Mouse (Mus musculus): ENCODE results near the gene Tmc5. TPM values are rescaled to one million over a fixed set of nuclear protein-coding genes. Genes with fewer than 3 reads are reported as not detected.

Tmc5 gene
- polyA plus RNA-seq, 1 experiment from 2014 or later = 0.08 TPM

DNA sequence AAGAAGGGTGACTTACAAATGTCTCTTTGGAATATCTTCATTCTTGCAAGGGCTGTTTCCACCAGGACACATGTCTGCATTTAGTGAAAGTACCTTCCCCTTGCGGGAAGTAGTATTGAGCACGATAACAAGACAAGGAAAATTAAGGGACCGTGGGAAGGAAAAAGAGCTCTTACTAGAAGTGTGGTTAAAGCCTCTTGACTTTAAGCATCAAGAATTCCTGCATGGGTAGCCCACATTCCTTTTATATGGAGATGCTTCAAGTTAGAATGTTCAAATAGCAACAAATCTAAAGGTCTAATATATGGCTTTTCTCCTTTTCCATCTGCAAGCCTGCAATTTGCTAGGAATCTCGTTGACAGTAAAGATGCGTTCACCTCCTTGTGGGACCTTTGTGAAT lies 109.4 kb downstream of the Tmc5 start:
- Histone ChIP-seq H3K9ac (ENCODE audit: low read depth, low read length) (no peak overlapping the region), H3K9me3 (ENCODE audit: control insufficient read depth, low read length) (no peaks in the 10 kb centered on the region), H3K36me3 (ENCODE audit: control insufficient read depth, insufficient read depth, low read length) (no peaks in the 10 kb centered on the region), H3K4me3 (ENCODE audit: low read depth, low read length) (no peak overlapping the region), H3K27ac (ENCODE audit: low read depth, low read length) (no peak overlapping the region), H3K4me1 (replicated peaks; ENCODE audit: control insufficient read depth, insufficient read depth, low read length) (0 out of 2 replicates have a peak, but pooled peaks cover 2% of the 10 kb centered on the region), H3K27me3 (ENCODE audit: control insufficient read depth, insufficient read depth, low read length) (no peaks in the 10 kb centered on the region), H3K4me2 (replicated peaks; ENCODE audit: low read depth, low read length) (no peak overlapping the region)
- ATAC-seq (ENCODE audit: low FRiP score) = no peak
- DNase-seq (ENCODE audit: low spot score) = no peak
- WGBS = 95% methylated on average over 5 of the region's 5 CpGs

- Histone ChIP-seq H3K27ac (ENCODE audit: low read depth, low read length) (no peak overlapping the region), H3K4me3 (ENCODE audit: low read depth, low read length) (no peak overlapping the region), H3K9ac (ENCODE audit: low read depth, low read length) (no peak overlapping the region), H3K36me3 (ENCODE audit: control insufficient read depth, insufficient read depth, low read length) (no peaks in the 10 kb centered on the region), H3K4me1 (replicated peaks; ENCODE audit: control insufficient read depth, insufficient read depth, low read length) (0 out of 2 replicates have a peak, but pooled peaks cover 2% of the 10 kb centered on the region), H3K4me2 (replicated peaks; ENCODE audit: low read depth, low read length) (no peak overlapping the region), H3K27me3 (ENCODE audit: control insufficient read depth, insufficient read depth, low read length) (no peaks in the 10 kb centered on the region), H3K9me3 (ENCODE audit: control insufficient read depth, low read length) (no peaks in the 10 kb centered on the region)
- WGBS = 78% methylated on average over 2 of the region's 2 CpGs
- DNase-seq (ENCODE audit: low spot score) = no peak
- ATAC-seq (ENCODE audit: low FRiP score) = no peak
These were observed 110.1 kb downstream of the Tmc5 start for GRCm38 (mm10) chr7:118707216-118707615.

DNA sequence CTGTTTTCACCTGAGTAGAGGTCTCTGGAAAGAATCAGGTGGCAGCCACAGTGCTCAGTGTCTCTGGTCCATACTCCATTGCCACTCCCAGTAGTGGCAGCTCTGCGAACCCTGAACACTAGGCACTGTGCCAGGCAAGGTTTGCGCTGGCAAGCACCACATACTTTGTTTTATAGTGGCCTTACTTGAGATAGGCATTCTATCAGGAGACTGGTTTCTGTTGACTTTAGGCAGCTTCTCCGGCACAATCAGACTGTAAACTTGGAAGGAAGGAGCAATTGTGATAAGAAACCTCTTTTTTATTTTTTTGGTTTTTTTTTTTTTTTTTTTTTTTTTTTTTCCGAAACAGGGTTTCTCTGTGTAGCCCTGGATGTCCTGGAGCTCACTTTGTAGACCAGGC lies 110.9 kb downstream of the Tmc5 start:
- DNase-seq (ENCODE audit: low spot score) (no peak), ATAC-seq (ENCODE audit: low FRiP score) (no peak)

GRCm38 (mm10) chr7:118710776-118711175 lies 113.7 kb downstream of the Tmc5 start:
- WGBS = 67% methylated on average over 5 of the region's 5 CpGs
- H3K4me2 ChIP-seq (replicated peaks; ENCODE audit: low read depth, low read length) = no peak overlapping the region
- DNase-seq (ENCODE audit: low spot score) = no peak

More for the DNA sequence above, 110.9 kb downstream of the Tmc5 start:
- H3K4me3 ChIP-seq (ENCODE audit: low read depth, low read length) = no peak overlapping the region
- 0 out of 2 replicates have a peak, but pooled peaks cover 2% of the 10 kb centered on the region for H3K4me1 ChIP-seq (replicated peaks; ENCODE audit: control insufficient read depth, insufficient read depth, low read length)
- no peaks in the 10 kb centered on the region for H3K9me3 ChIP-seq (ENCODE audit: control insufficient read depth, low read length)
- 94% methylated on average over 4 of the region's 4 CpGs for WGBS
- H3K27me3 ChIP-seq (ENCODE audit: control insufficient read depth, insufficient read depth, low read length) = no peaks in the 10 kb centered on the region
- no peaks in the 10 kb centered on the region for H3K36me3 ChIP-seq (ENCODE audit: control insufficient read depth, insufficient read depth, low read length)
- H3K4me2 ChIP-seq (replicated peaks; ENCODE audit: low read depth, low read length) = no peak overlapping the region
- no peak overlapping the region for H3K9ac ChIP-seq (ENCODE audit: low read depth, low read length)
- no peak overlapping the region for H3K27ac ChIP-seq (ENCODE audit: low read depth, low read length)

GRCm38 (mm10) chr7:118712228-118713173 lies 115.4 kb downstream of the Tmc5 start, which contains the start of gene Ccp110:
TSS of gene Ccp110 (plus strand) at chr7:118712552.
- ATAC-seq (ENCODE audit: low FRiP score) (peak; percentile 97), DNase-seq (ENCODE audit: low spot score) (peak; percentile 97)
- Histone ChIP-seq H3K4me3 (ENCODE audit: low read depth, low read length) (peak within 1 kb of the TSS; percentile 78), H3K9ac (ENCODE audit: low read depth, low read length) (peak within 1 kb of the TSS; percentile 74), H3K9me3 (ENCODE audit: control insufficient read depth, low read length) (no peaks in the 10 kb centered on the region), H3K36me3 (ENCODE audit: control insufficient read depth, insufficient read depth, low read length) (no peaks in the 10 kb centered on the region), H3K27ac (ENCODE audit: low read depth, low read length) (peak within 1 kb of the TSS; percentile 54), H3K4me2 (replicated peaks; ENCODE audit: low read depth, low read length) (peak within 1 kb of the TSS; percentile 60), H3K4me1 (replicated peaks; ENCODE audit: control insufficient read depth, insufficient read depth, low read length) (no peaks in the 10 kb centered on the region), H3K27me3 (ENCODE audit: control insufficient read depth, insufficient read depth, low read length) (no peaks in the 10 kb centered on the region)
- 1% methylated on average over 48 of the region's 48 CpGs for WGBS

More at GRCm38 (mm10) chr7:118710776-118711175, 113.7 kb downstream of the Tmc5 start:
- Histone ChIP-seq H3K4me1 (replicated peaks; ENCODE audit: control insufficient read depth, insufficient read depth, low read length) (no peaks in the 10 kb centered on the region), H3K36me3 (ENCODE audit: control insufficient read depth, insufficient read depth, low read length) (no peaks in the 10 kb centered on the region), H3K27ac (ENCODE audit: low read depth, low read length) (no peak overlapping the region), H3K9ac (ENCODE audit: low read depth, low read length) (no peak overlapping the region), H3K27me3 (ENCODE audit: control insufficient read depth, insufficient read depth, low read length) (no peaks in the 10 kb centered on the region), H3K4me3 (ENCODE audit: low read depth, low read length) (no peak overlapping the region), H3K9me3 (ENCODE audit: control insufficient read depth, low read length) (no peaks in the 10 kb centered on the region)
- no peak for ATAC-seq (ENCODE audit: low FRiP score)

- Histone ChIP-seq H3K27ac (ENCODE audit: low read depth, low read length) (no peak overlapping the region), H3K27me3 (ENCODE audit: control insufficient read depth, insufficient read depth, low read length) (no peaks in the 10 kb centered on the region), H3K4me3 (ENCODE audit: low read depth, low read length) (no peak overlapping the region), H3K9ac (ENCODE audit: low read depth, low read length) (no peak overlapping the region), H3K4me1 (replicated peaks; ENCODE audit: control insufficient read depth, insufficient read depth, low read length) (no peaks in the 10 kb centered on the region), H3K4me2 (replicated peaks; ENCODE audit: low read depth, low read length) (no peak overlapping the region), H3K9me3 (ENCODE audit: control insufficient read depth, low read length) (no peaks in the 10 kb centered on the region), H3K36me3 (ENCODE audit: control insufficient read depth, insufficient read depth, low read length) (no peaks in the 10 kb centered on the region)
- no peak for ATAC-seq (ENCODE audit: low FRiP score)
- DNase-seq (ENCODE audit: low spot score) = no peak
- WGBS = 88% methylated on average over 1 of the region's 1 CpGs
These were observed 117.8 kb downstream of the Tmc5 start for GRCm38 (mm10) chr7:118714873-118715272.

DNA sequence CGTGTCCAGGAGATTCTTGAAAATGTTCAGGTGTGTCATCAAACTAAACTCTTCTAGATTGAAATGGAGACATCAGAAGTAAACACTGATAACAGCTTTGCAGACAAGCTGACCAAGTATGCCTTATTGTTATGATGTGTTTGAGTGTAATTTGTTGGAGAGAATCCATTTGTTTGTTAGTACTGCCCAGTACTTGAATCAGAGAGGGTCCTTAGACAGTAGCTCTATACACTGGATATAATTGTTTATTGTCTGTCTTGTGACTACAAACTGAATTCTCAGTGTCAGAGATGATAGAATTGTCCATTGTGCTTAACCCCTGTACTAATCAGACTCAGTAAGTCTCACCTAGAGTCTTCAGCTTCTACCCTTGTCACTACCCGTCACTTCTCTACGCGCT lies 121.0 kb downstream of the Tmc5 start:
- no peak overlapping the region for H3K27ac ChIP-seq (ENCODE audit: low read depth, low read length)
- peaks cover 6% of the 10 kb centered on the region for H3K36me3 ChIP-seq (ENCODE audit: control insufficient read depth, insufficient read depth, low read length)
- no peak overlapping the region for H3K9ac ChIP-seq (ENCODE audit: low read depth, low read length)
- no peak overlapping the region for H3K4me2 ChIP-seq (replicated peaks; ENCODE audit: low read depth, low read length)
- H3K4me1 ChIP-seq (replicated peaks; ENCODE audit: control insufficient read depth, insufficient read depth, low read length) = no peaks in the 10 kb centered on the region
- 96% methylated on average over 4 of the region's 4 CpGs for WGBS
- H3K4me3 ChIP-seq (ENCODE audit: low read depth, low read length) = no peak overlapping the region
- H3K27me3 ChIP-seq (ENCODE audit: control insufficient read depth, insufficient read depth, low read length) = no peaks in the 10 kb centered on the region
- H3K9me3 ChIP-seq (ENCODE audit: control insufficient read depth, low read length) = no peaks in the 10 kb centered on the region
- no peak for DNase-seq (ENCODE audit: low spot score)
- no peak for ATAC-seq (ENCODE audit: low FRiP score)

DNA sequence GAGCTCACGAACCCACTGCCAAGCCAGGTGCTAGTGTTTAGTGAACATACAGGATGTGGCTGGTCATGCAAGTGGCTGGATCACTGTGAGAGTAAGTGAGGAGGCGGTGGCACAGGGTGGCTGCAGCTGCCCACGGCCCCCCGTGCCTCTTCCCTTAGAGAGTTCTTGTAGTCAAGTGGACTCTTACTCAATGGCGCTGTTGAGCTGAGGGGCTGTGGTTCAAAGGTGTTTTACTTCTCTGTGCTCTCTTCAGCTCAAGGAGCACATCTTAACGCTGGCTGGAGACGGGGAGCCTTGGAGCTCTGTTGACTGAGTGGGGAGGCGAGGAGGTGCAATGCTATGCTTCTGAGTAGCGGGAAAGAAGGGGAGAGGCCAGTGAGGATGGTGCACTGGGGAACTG lies 126.8 kb downstream of the Tmc5 start:
- no peak for DNase-seq (ENCODE audit: low spot score)
- Histone ChIP-seq H3K27ac (ENCODE audit: low read depth, low read length) (no peak overlapping the region), H3K4me1 (replicated peaks; ENCODE audit: control insufficient read depth, insufficient read depth, low read length) (no peaks in the 10 kb centered on the region), H3K36me3 (ENCODE audit: control insufficient read depth, insufficient read depth, low read length) (peaks cover 11% of the 10 kb centered on the region), H3K9ac (ENCODE audit: low read depth, low read length) (no peak overlapping the region), H3K4me3 (ENCODE audit: low read depth, low read length) (no peak overlapping the region), H3K9me3 (ENCODE audit: control insufficient read depth, low read length) (no peaks in the 10 kb centered on the region), H3K4me2 (replicated peaks; ENCODE audit: low read depth, low read length) (no peak overlapping the region), H3K27me3 (ENCODE audit: control insufficient read depth, insufficient read depth, low read length) (no peaks in the 10 kb centered on the region)
- ATAC-seq (ENCODE audit: low FRiP score) = no peak
- 94% methylated on average over 9 of the region's 9 CpGs for WGBS
